Mouse (Mus musculus): ENCODE data around the gene Rapgef1.

DNA sequence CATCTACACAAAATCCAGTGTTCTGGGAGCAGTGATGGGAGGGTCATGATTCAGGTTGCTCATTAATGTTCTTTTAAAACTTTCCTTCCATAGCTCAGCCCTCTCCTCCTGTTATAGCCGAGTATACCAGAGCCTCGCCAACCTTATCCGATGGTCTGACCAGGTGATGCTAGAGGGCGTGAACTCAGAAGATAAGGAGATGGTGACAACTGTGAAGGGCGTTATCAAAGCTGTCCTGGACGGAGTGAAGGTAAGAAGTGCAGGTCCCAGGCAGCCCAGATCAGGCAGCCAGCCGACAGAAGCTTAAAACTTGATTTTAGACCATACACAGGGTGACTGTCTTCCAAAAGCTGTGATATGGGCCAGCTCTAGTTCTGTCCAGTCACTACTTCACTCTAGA, 69.5 kb downstream of the Rapgef1 start:
- no peak for TF ChIP-seq CTCF (IDR thresholded peaks at IDR 0.05; ENCODE audit: low read depth, low read length)
- no peak for TF ChIP-seq TAL1 (conservative IDR thresholded peaks at IDR 0.05; ENCODE audit: low read depth, low read length)
- no peak for TF ChIP-seq POLR2AphosphoS5 (IDR thresholded peaks at IDR 0.05; ENCODE audit: insufficient replicate concordance, low read depth, low read length)
- TF ChIP-seq GATA1 (IDR thresholded peaks at IDR 0.05; ENCODE audit: borderline replicate concordance, low read length), result no peak
- TF ChIP-seq GATA2 (IDR thresholded peaks at IDR 0.05; ENCODE audit: borderline replicate concordance, low read depth, low read length), result no peak

Data from G1E (cell line).